Mouse (Mus musculus): ENCODE measurements around the gene Klf13. TPM values are rescaled to one million over a fixed set of nuclear protein-coding genes. Genes with fewer than 3 reads are reported as not detected.

Gene Klf13
- polyA plus RNA-seq, 1 experiment: 56.5 TPM

- TF ChIP-seq GATA1 (IDR thresholded peaks at IDR 0.05; ENCODE audit: low read length): no peak
These were observed 18.4 kb upstream of the Klf13 start for GRCm38 (mm10) chr7:63956981-63957713.

GRCm38 (mm10) chr7:63956138-63956823 is 17.6 kb upstream of the Klf13 start:
- peak; percentile 96 for TF ChIP-seq GATA1 (IDR thresholded peaks at IDR 0.05; ENCODE audit: low read length)

- no peak for TF ChIP-seq GATA1 (IDR thresholded peaks at IDR 0.05; ENCODE audit: low read length)
These were observed 16.7 kb upstream of the Klf13 start for GRCm38 (mm10) chr7:63955440-63955839.

GRCm38 (mm10) chr7:63952077-63952898 is 13.6 kb upstream of the Klf13 start:
- TF ChIP-seq GATA1 (IDR thresholded peaks at IDR 0.05; ENCODE audit: low read length): peak; percentile 4

GRCm38 (mm10) chr7:63950931-63951607 is 12.4 kb upstream of the Klf13 start:
- TF ChIP-seq GATA1 (IDR thresholded peaks at IDR 0.05; ENCODE audit: low read length): no peak

GRCm38 (mm10) chr7:63949176-63949575 is 10.5 kb upstream of the Klf13 start:
- no peak for TF ChIP-seq GATA1 (IDR thresholded peaks at IDR 0.05; ENCODE audit: low read length)

- no peak for TF ChIP-seq GATA1 (IDR thresholded peaks at IDR 0.05; ENCODE audit: low read length)
These were observed 9.1 kb upstream of the Klf13 start for GRCm38 (mm10) chr7:63947514-63948487.

GRCm38 (mm10) chr7:63943946-63944345 is 5.2 kb upstream of the Klf13 start:
- no peak for TF ChIP-seq GATA1 (IDR thresholded peaks at IDR 0.05; ENCODE audit: low read length)

GRCm38 (mm10) chr7:63941501-63941900 is 2.8 kb upstream of the Klf13 start:
- TF ChIP-seq GATA1 (IDR thresholded peaks at IDR 0.05; ENCODE audit: low read length): no peak

GRCm38 (mm10) chr7:63941050-63941449 is 2.3 kb upstream of the Klf13 start:
- TF ChIP-seq GATA1 (IDR thresholded peaks at IDR 0.05; ENCODE audit: low read length): peak; percentile 19

GRCm38 (mm10) chr7:63940321-63940720 is 1.6 kb upstream of the Klf13 start:
- TF ChIP-seq GATA1 (IDR thresholded peaks at IDR 0.05; ENCODE audit: low read length): no peak

- TF ChIP-seq GATA1 (IDR thresholded peaks at IDR 0.05; ENCODE audit: low read length): no peak
These were observed 759 bp upstream of the Klf13 start for GRCm38 (mm10) chr7:63939397-63939951.

GRCm38 (mm10) chr7:63938066-63938913 is 425 bp downstream of the Klf13 start:
- no peak for TF ChIP-seq GATA1 (IDR thresholded peaks at IDR 0.05; ENCODE audit: low read length)
